Mouse (Mus musculus) brain, embryonic 14.5 days (tissue): ENCODE measurements at regions not wholly inside any gene's neighbourhood (a gene's known extent, or its start where the extent isn't known, plus 50 kb on each side); places are given as distances from the start of the nearest gene placed in this dataset.
A peak's percentile ranks its signal among the peaks of the same experiment; 100 is the strongest.

Experiments
- DNase-seq: peaks from one replicate; pipeline ENCODE4 v3.0.0-alpha.2; 2011; ENCODE audit warnings: low read depth
- CTCF ChIP-seq: fragments of 200-500 bp; IDR thresholded peaks from 2 replicates; pipeline ENCODE4 v1.5.1; 2012; ENCODE audit warnings: inconsistent platforms, mild to moderate bottlenecking, moderate library complexity, borderline replicate concordance; ENCODE audit not compliant: insufficient read depth, insufficient read length; ENCODE audit errors: extremely low read depth
- POLR2A ChIP-seq: fragments of 200-500 bp; IDR thresholded peaks from 2 replicates; pipeline ENCODE4 v1.6.1; 2012; ENCODE audit warnings: mild to moderate bottlenecking, inconsistent platforms, borderline replicate concordance; ENCODE audit not compliant: poor library complexity, insufficient read depth, insufficient read length, severe bottlenecking; ENCODE audit errors: extremely low read depth

DNA sequence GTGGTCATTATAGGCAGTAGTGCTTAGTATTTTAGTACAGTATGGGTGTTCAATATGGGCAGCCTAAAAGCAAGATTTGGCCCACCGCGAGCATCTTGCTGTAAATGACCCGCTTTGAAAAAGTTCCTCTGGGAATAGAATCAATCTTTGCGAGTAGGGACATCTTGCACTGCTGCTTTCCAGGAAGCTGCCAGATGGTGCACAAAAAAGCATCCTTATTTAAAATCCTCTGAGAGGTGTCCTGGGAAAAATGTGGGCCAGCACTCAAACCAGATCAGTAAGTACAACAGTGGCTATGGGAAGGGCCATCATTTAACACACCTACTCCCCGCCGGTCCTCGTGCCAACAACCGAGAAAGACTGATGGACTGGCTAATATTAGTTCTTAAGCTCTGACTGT, 107.5 kb upstream of the D16Ertd472e start:
- TF ChIP-seq CTCF (no peak), POLR2A (no peak)
- peak; percentile 8 for DNase-seq

GRCm38 (mm10) chr16:78661126-78661525, 84.6 kb upstream of the D16Ertd472e start:
- TF ChIP-seq POLR2A (no peak), CTCF (no peak)
- DNase-seq: no peak

DNA sequence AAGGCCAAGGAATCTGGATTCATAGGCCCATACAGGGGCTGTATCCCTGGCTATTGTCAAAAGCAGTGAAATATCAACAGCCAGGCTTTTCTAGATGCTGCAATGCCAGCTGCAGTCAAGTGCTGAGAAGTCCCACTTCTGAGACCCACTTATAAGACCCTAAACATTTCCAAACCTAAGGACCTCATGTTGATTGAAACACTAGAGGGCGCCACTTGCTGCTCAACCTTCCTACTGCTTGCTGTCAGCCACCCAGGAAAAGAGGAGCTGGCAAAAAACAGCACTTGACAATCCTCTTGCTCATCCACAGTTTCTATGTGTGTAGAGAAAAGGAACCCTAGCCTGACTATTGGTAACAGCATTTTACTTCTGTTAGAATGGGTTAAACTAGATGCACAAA, 68.2 kb upstream of the D16Ertd472e start:
- DNase-seq: peak; percentile 67
- TF ChIP-seq CTCF (peak; percentile 55; the same call in 1 of the 2 replicates), POLR2A (no peak)

DNA sequence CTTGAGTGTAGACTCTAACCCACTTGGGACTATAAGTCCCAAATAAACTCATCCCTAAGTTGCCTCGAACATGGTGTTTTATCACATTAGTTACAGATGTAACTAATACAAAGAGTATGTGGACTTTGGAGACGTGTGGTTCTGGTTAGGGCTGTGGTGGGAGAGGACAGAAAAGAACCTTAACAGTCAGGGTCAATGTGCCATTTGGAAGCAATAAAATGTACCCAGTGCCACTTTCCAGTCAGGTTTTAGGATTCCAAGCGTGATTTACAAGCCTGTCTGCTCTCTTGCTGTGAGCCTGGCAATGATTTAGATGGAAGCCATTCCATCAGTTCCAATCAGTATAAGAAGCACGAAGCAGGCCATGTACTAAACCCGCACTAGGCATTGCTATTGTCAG, 65.2 kb upstream of the D16Ertd472e start:
- TF ChIP-seq POLR2A (no peak), CTCF (no peak)

DNA sequence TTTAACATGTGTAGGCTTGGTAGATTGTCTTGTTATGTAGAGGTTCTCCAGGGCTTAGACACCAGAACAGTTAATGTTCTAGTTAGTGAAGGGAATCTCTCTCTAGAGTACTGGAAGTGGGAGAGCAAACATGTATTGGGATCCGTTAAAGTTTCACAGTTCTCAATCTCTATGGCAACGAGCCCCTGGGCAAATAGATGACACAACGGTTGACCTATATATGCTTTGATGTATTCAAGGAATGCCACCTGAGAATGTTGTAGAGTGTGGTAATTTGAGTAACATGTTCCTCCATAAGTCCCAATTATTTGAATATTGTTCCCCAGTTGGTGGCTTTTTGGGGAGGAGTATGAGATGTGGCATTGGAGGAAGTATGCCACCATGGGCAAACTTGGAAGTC, 64.7 kb upstream of the D16Ertd472e start:
- no peak for DNase-seq
- TF ChIP-seq POLR2A (no peak), CTCF (no peak)

More for the DNA sequence above, 65.2 kb upstream of the D16Ertd472e start:
- DNase-seq: no peak

- no peak for DNase-seq
- TF ChIP-seq POLR2A (no peak), CTCF (no peak)
Observed at GRCm38 (mm10) chr16:78637452-78637851, 60.9 kb upstream of the D16Ertd472e start.

DNA sequence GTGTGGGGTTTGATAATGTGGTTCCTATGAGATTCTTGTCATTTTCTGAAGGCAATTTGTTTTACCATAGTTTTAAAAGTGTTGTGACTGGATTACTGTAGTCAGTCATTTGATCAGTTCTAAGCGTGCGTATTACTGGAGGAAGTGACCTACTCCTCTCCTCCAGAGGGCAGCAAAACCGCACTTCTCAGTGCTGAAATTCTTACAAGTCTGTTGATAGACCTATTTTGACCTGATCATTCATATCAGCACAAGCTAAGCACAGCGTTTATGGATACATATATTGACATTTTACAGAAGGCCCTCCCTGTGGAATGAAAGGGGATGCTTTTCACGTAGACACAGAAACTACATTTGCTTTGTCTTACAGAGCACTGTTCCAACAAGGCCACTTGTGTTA, 60.5 kb upstream of the D16Ertd472e start:
- peak; percentile 69; the same call in 1 of the 2 replicates for TF ChIP-seq CTCF
- no peak for TF ChIP-seq POLR2A
- peak; percentile 87 for DNase-seq

DNA sequence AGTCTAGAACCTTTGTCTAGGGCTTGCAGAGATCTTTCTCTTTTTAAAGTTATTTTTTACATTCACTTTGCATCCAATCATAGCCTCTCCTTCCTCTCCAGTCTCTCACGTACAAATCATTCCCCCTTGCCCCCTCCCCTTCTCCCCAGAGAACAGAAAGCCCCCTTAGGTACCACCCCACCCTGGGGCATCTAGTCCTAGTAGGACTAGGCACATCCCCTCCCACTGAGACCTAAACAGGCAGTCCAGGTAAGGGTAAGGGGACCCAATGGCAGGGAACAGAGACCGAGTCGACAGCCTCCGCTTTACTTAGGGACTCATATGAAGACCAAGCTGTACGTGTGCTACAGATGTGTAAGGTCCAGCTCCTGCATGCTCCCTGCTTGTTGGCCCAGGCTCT, 59.3 kb upstream of the D16Ertd472e start:
- TF ChIP-seq POLR2A: no peak
- no peak for DNase-seq

DNA sequence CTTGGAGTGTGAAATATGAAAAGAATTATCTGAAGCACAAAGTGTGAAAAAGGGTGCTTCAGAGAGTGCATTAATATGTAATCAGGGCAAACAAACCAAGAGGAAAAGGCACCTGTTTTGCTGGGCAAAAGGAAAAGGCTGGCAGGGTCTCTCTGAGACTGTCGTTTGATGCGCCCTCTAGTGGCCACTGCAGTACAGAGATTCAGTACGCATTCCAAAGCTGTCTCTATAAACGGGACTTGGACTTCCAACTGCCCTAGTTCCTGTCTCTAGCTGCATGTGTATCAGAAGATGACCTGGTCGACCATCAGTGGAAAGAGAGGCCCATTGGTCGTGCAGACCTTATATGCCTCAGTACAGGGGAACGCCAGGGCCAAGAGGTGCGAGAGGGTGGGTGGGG, 58.7 kb upstream of the D16Ertd472e start:
- peak; percentile 91 for TF ChIP-seq CTCF
- TF ChIP-seq POLR2A: no peak
- DNase-seq: peak; percentile 84

GRCm38 (mm10) chr16:78631797-78632196, 55.3 kb upstream of the D16Ertd472e start:
- DNase-seq: no peak
- TF ChIP-seq POLR2A (no peak), CTCF (no peak)

DNA sequence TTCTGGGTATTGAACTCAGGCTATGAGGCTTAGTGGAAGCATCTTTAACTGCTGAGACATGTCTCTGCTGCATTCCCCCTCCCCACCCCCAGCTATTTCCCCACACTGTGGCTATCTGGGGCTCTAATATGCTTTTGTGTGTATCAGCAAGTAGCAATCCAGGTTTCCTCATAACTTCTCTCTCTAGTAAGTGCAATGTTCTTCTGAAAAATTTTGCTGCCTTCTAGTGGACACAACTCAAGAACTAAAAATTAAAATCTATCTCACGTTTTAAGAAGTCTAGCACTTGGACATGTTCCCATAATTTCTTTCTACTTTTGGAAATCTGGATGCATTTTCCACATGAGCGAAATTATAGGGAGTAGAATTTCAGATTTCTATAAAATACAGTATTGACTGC, 50.3 kb upstream of the D16Ertd472e start:
- peak; percentile 48 for DNase-seq
- TF ChIP-seq POLR2A (no peak), CTCF (no peak)
